Mouse (Mus musculus) inflammation-experienced regulatory T-cells (primary cell): ENCODE results near the gene Olfr1346. TPM values are rescaled to one million over a fixed set of nuclear protein-coding genes. Genes with fewer than 3 reads are reported as not detected.

Experiments
- polyA plus RNA-seq, 2 experiments: library from polyadenylated mRNA; unstranded; fragments of 100-300 nt; shearing (Covaris generic); gene quantifications; one replicate each; pipeline ENCODE4 v1.2.1; 2017

The Olfr1346 gene
- 1 to 10 TPM in 1 of 2 experiments, under 1 TPM in 1; 0.14 to 1.1 TPM for polyA plus RNA-seq

DNA sequence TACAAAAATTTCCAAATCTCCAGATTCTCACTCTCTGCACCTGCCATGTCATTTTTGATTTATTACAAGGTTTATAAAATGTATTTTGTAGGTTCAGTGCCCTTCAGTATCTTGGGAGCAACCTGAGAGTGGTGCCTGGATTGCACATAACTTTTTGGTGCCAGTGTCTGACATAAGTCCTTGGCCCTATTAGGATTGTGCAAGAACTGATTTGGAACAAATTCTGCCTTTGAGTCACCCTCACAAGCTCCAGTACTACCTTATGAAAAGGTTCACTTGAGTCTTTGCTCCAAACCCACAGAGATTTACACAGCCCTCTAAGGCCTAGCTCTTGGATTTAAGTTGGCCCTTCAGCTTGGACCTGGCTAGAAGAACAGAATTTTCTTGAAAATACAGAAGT is at the start of gene Olfr1346:
Gene Olfr1346 (plus strand): TSS at position 151 of the 400 bp plus-strand sequence.

DNA sequence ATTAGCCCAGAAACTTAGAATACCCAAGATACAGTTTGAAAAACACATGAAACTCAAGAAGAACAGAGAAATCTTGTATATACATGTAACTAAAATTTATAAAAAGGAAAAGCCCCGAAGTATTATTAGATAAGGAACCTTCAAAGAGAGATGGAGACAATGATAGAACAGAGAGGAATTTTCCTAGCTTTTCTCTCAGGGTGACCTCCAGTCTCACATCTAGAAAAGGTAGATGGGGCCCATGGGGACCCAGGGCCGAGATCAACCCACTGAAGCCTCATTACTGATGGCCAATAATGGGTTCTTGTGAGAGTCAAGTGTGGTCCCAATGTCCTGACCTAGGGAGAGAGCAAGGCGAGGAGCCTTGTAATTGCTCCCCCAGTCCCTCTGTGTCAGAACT is 28.5 kb upstream of the Olfr1346 start, which contains the start of gene Olfr1344:
Gene Olfr1344 (plus strand): TSS at position 301 of the 400 bp plus-strand sequence.

DNA sequence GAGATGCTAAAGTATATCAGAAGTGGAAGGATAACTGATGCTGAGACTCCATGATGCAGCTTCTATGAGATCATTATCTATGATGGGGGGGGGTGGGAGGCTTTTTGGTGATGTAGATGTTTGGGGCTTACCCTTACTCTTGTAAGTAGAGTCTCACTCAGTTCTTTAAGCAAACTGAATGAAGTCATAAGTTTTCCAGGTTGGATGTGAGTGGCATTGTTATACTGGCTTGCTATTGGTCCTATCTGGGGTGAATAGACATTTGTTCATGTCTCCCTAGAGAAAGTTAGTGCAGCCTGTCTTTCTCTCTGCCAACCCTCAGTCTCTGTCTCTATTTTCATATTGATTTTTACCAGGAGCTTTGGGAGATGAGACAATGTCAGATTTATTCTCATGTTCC is 11.0 kb upstream of the Olfr1346 start, which contains the start of gene Olfr1336:
Gene Olfr1336 (plus strand): TSS at position 301 of the 400 bp plus-strand sequence.

DNA sequence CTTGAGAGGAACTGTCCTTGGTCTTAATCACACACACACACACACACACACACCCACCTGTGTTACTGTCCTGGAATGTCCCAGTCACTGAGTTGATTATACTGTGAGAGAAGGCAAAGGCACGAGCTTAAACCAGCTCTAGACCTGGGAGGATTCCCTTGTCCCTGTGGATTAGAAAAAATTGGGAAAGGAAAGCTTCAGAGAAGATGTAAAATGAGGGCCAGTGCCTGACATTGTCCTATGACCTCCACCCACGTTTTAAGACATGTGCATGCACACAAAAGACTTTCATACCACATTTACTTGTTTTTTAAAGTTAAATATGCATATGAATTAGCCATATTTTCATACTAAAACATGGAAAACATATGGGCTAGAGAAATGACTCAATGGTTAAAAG is 19.9 kb downstream of the Olfr1346 start, which contains the start of gene Olfr5:
Gene Olfr5 (minus strand): TSS at position 101 of the 400 bp plus-strand sequence.

DNA sequence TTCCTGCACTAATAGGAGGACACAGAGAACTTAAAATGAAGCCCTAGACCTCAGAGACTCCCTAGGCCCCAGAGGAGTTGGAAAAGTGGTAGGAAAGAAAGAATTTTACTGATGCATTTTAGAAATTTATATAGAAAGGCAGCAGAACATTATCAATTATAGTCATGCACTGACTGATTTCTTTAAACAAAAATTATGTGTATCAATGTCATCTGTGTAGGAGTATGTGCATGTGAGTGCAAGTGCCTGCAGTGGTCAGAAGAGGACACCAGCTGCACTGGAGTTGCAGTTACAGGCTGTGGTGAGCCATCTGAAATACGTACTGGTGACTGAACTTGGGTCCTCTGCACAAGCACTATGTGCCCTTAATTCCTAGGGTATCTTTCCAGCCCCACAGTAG is 32.8 kb downstream of the Olfr1346 start, which contains the start of gene Olfr1347:
Gene Olfr1347 (minus strand): TSS at position 101 of the 400 bp plus-strand sequence.

DNA sequence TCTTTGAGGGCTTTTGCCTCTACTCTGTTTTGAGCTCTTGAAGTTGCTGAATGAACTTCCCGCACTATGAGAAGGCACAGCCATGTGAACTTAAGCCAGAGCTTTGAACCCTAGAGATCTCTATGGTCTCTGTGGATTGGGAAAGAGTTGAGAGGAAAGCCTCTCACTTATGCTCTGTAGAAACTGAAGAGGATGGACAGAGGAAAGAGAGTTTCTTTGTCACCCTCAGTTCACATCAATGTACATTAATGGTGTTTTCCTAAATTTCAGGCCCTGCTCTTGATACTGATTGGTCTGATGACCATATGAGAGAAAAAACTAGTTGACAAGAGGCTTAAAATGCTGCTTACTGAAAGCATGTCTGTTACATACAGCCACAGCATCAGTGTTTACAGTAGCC is 41.7 kb downstream of the Olfr1346 start, which contains the start of gene Olfr1348:
Gene Olfr1348 (minus strand): TSS at position 101 of the 400 bp plus-strand sequence.

DNA sequence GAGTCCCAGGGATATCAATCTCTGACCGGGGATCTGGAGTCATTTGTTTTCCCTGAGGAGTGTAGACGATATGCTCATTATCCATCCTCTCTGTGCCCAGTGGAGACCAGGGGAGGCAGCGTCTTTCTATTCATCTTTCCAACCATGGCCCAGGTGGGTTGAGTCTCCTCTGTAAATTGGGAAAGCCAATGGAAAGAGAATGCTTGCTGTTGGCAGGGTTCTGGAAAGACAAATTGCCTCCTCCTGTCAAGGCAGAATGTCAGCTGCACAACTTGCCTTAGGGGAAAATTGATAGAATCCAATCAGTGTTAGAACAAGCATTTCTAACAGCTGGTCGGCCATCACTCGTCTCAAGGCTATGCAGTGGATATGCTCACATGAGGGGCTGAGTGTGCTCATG is 55.9 kb downstream of the Olfr1346 start, which contains the start of gene Olfr1349:
Gene Olfr1349 (minus strand): TSS at position 101 of the 400 bp plus-strand sequence.

Other genes with a start within 250 kb of the Olfr1346 start
- 1 to 10 TPM in 1 of 2 experiments, not detected in 1; 4.8 TPM for gene Zscan5b, start 244.8 kb upstream of the Olfr1346 start, polyA plus RNA-seq
- gene Epp13, start 214.4 kb upstream of the Olfr1346 start, polyA plus RNA-seq = not detected
- 1 to 10 TPM; 5.1 to 5.5 TPM for gene Zfp667, start 180.5 kb upstream of the Olfr1346 start, polyA plus RNA-seq
- gene Zfp583, start 135.8 kb upstream of the Olfr1346 start, polyA plus RNA-seq = 1 to 10 TPM; 1.4 to 1.9 TPM
- gene Gm3854, start 123.3 kb upstream of the Olfr1346 start, polyA plus RNA-seq = 1 to 10 TPM in 1 of 2 experiments, under 1 TPM in 1; 0.20 to 5.5 TPM
- 1 to 10 TPM; 4.2 to 7.7 TPM for gene Zfp78, start 103.8 kb upstream of the Olfr1346 start, polyA plus RNA-seq
- gene Zfp28, start 83.8 kb upstream of the Olfr1346 start, polyA plus RNA-seq = 10 to 100 TPM; 10.9 to 13.5 TPM
- under 1 TPM in 1 of 2 experiments, not detected in 1; 0.67 TPM for gene Smim17, start 68.4 kb upstream of the Olfr1346 start, polyA plus RNA-seq
- not detected for gene Gm20715, start 56.8 kb upstream of the Olfr1346 start, polyA plus RNA-seq
- under 1 TPM in 1 of 2 experiments, not detected in 1; 0.14 TPM for gene Olfr1344, start 28.4 kb upstream of the Olfr1346 start, polyA plus RNA-seq
- under 1 TPM; 0.07 to 0.11 TPM for gene Olfr1336, start 10.9 kb upstream of the Olfr1346 start, polyA plus RNA-seq
- gene Olfr5, start 19.8 kb downstream of the Olfr1346 start, polyA plus RNA-seq = not detected
- under 1 TPM in 1 of 2 experiments, not detected in 1; 0.17 TPM for gene Olfr1347, start 32.7 kb downstream of the Olfr1346 start, polyA plus RNA-seq
- gene Olfr1348, start 41.6 kb downstream of the Olfr1346 start, polyA plus RNA-seq = under 1 TPM in 1 of 2 experiments, not detected in 1; 0.12 TPM
- gene Olfr1349, start 55.8 kb downstream of the Olfr1346 start, polyA plus RNA-seq = under 1 TPM; 0.11 to 0.59 TPM
- 1 to 10 TPM in 1 of 2 experiments, under 1 TPM in 1; 0.10 to 1.2 TPM for gene Olfr1350, start 97.7 kb downstream of the Olfr1346 start, polyA plus RNA-seq
- not detected for gene Zim1, start 229.3 kb downstream of the Olfr1346 start, polyA plus RNA-seq